21 mouse cellular contexts compared by ENCODE assay signal in genomic region chr10:62127711-62128231, GRCm38 (mm10). TPM values are rescaled to one million over a fixed set of nuclear protein-coding genes. Genes with fewer than 3 reads are reported as not detected.
A peak's percentile ranks its signal among the peaks of the same experiment; 100 is the strongest.
DNase-seq lines count a peak whose midpoint lies in the region; ATAC-seq and TF ChIP-seq lines count a peak whose summit lies in the region.
"Had no signal": no experiment of that assay in that cellular context is flagged by ENCODE, and none has a peak within 500 bp of the region (broad histone marks: within the 10 kb centered on the region; RNA-seq: fewer than 3 reads in every experiment).

No protein-coding gene starts in this region.

- DNase-seq in cerebellum, postnatal 14 days = peak; percentile 63 to 65
- DNase-seq in cerebellum, adult 18-20 months = no peak
- no peak for DNase-seq in hindbrain, embryonic 10.5 days (ENCODE audit: low spot score)
- no peak for DNase-seq in forebrain, postnatal 0 days
- no peak for DNase-seq in thymus, postnatal 25 days
- no peak for DNase-seq in layer of hippocampus, adult 2 months (ENCODE audit: low spot score in 2 of 2)
- DNase-seq: kidney, adult 18-20 months; kidney, postnatal 14 days; lung, postnatal 14 days; thymus, postnatal 14 days had no signal

- H3K27me3 ChIP-seq in hindbrain, embryonic 13.5 days = peaks cover 88% of the 10 kb centered on the region
- peaks cover 72% of the 10 kb centered on the region for H3K27me3 ChIP-seq in hindbrain, embryonic 10.5 days (ENCODE audit: insufficient read depth, poor library complexity, severe bottlenecking)
- H3K27me3 ChIP-seq in forebrain, postnatal 0 days (ENCODE audit: insufficient read depth, low read length) = peaks cover 49% of the 10 kb centered on the region
- H3K27me3 ChIP-seq in neural tube, embryonic 13.5 days = peaks cover 80% of the 10 kb centered on the region

- H3K4me1 ChIP-seq in hindbrain, embryonic 13.5 days (replicated peaks) = peaks cover 18% of the 10 kb centered on the region
- H3K4me1 ChIP-seq in hindbrain, embryonic 10.5 days (replicated peaks) = peaks cover 31% of the 10 kb centered on the region
- no peaks in the 10 kb centered on the region for H3K4me1 ChIP-seq in forebrain, postnatal 0 days (ENCODE audit: insufficient read depth)
- H3K4me1 ChIP-seq in neural tube, embryonic 13.5 days (replicated peaks) = peaks cover 34% of the 10 kb centered on the region

- H3K4me3 ChIP-seq in hindbrain, embryonic 13.5 days = peak overlapping the region; percentile 14; the same call in 1 of the 2 replicates
- H3K4me3 ChIP-seq in hindbrain, embryonic 10.5 days = no peak overlapping the region
- H3K4me3 ChIP-seq in forebrain, postnatal 0 days (ENCODE audit: low read depth, low read length) = peak overlapping the region; percentile 11; the same call in 1 of the 2 replicates
- H3K4me3 ChIP-seq in neural tube, embryonic 13.5 days = 0 out of 2 replicates have a peak overlapping the region, but pooled peaks have one; percentile 2
- no peak overlapping the region for H3K4me3 ChIP-seq in layer of hippocampus, adult 2 months
- H3K4me3 ChIP-seq: limb, embryonic 15.5 days; megakaryocyte, embryonic 14.5 days; myocyte; stomach, embryonic 15.5 days had no signal

- H3K27ac ChIP-seq in hindbrain, embryonic 13.5 days = no peak overlapping the region
- H3K27ac ChIP-seq in hindbrain, embryonic 10.5 days = no peak overlapping the region
- no peak overlapping the region for H3K27ac ChIP-seq in forebrain, postnatal 0 days (ENCODE audit: low read depth, low read length)
- H3K27ac ChIP-seq in neural tube, embryonic 13.5 days (replicated peaks) = no peak overlapping the region
- H3K27ac ChIP-seq in layer of hippocampus, adult 2 months = no peak overlapping the region
- H3K27ac ChIP-seq: limb, embryonic 15.5 days; stomach, embryonic 15.5 days had no signal

- H3K9ac ChIP-seq in hindbrain, embryonic 13.5 days = no peak overlapping the region
- H3K9ac ChIP-seq in forebrain, postnatal 0 days = no peak overlapping the region
- H3K9ac ChIP-seq in neural tube, embryonic 13.5 days = no peak overlapping the region
- H3K9ac ChIP-seq: limb, embryonic 15.5 days; stomach, embryonic 15.5 days had no signal

- H3K4me2 ChIP-seq in hindbrain, embryonic 13.5 days = peak overlapping the region; percentile 40
- peak overlapping the region; percentile 52 for H3K4me2 ChIP-seq in forebrain, postnatal 0 days (ENCODE audit: low read depth)
- peak overlapping the region; percentile 39 for H3K4me2 ChIP-seq in neural tube, embryonic 13.5 days
- H3K4me2 ChIP-seq: stomach, embryonic 15.5 days had no signal

- TF ChIP-seq CTCF in forebrain, postnatal 0 days (IDR thresholded peaks at IDR 0.05; ENCODE audit: low read depth) = no peak
- TF ChIP-seq CTCF in layer of hippocampus, adult 2 months (conservative IDR thresholded peaks at IDR 0.05) = no peak

- ATAC-seq in hindbrain, embryonic 13.5 days (ENCODE audit: low FRiP score) = no peak
- no peak for ATAC-seq in forebrain, postnatal 0 days
- no peak for ATAC-seq in neural tube, embryonic 13.5 days (ENCODE audit: low read depth)

- no peaks in the 10 kb centered on the region for H3K36me3 ChIP-seq in hindbrain, embryonic 13.5 days
- H3K36me3 ChIP-seq in hindbrain, embryonic 10.5 days = no peaks in the 10 kb centered on the region
- no peaks in the 10 kb centered on the region for H3K36me3 ChIP-seq in forebrain, postnatal 0 days (ENCODE audit: insufficient read depth)
- no peaks in the 10 kb centered on the region for H3K36me3 ChIP-seq in neural tube, embryonic 13.5 days
- H3K36me3 ChIP-seq: limb, embryonic 15.5 days; stomach, embryonic 15.5 days had no signal

- WGBS in hindbrain, embryonic 13.5 days = 44% methylated on average over 21 of the region's 21 CpGs
- 40% methylated on average over 21 of the region's 21 CpGs for WGBS in hindbrain, embryonic 10.5 days
- 38% methylated on average over 21 of the region's 21 CpGs for WGBS in forebrain, postnatal 0 days
- WGBS in neural tube, embryonic 13.5 days = 34% methylated on average over 21 of the region's 21 CpGs

- no peaks in the 10 kb centered on the region for H3K9me3 ChIP-seq in hindbrain, embryonic 13.5 days
- H3K9me3 ChIP-seq in hindbrain, embryonic 10.5 days = no peaks in the 10 kb centered on the region
- H3K9me3 ChIP-seq in forebrain, postnatal 0 days (ENCODE audit: low read length) = no peaks in the 10 kb centered on the region
- H3K9me3 ChIP-seq in neural tube, embryonic 13.5 days = no peaks in the 10 kb centered on the region
- H3K9me3 ChIP-seq: limb, embryonic 15.5 days; megakaryocyte, embryonic 14.5 days; stomach, embryonic 15.5 days had no signal

RNA-seq across cellular contexts. Expression of gene Neurog3, which starts 5.1 kb away (rescaled TPM):
- polyA plus RNA-seq in hindbrain, embryonic 13.5 days (2015; fragmentation: Nextera tagmentation; extraction: Ambion mirVana) = 0.30 and 0.65 TPM in 2 replicates
- 2.1 and 3.5 TPM in 2 replicates for polyA plus RNA-seq in hindbrain, embryonic 10.5 days (2016; fragmentation: Nextera tagmentation; extraction: Ambion mirVana)
- not detected in 2 replicates for total RNA-seq in forebrain, postnatal 0 days (2014; rRNA removed)
- polyA plus RNA-seq in forebrain, postnatal 0 days (2015; fragmentation: Nextera tagmentation; extraction: Ambion mirVana) = not detected in 2 replicates
- 2.7 TPM in 2 replicates for polyA plus RNA-seq in neural tube, embryonic 13.5 days (2015; fragmentation: Nextera tagmentation; extraction: Ambion mirVana)
- total RNA-seq in layer of hippocampus, adult 2 months (2021) = not detected
- total RNA-seq: left cerebral cortex, adult 8-10 months; MEL had no signal
- polyA plus RNA-seq: gonadal fat pad, adult 2 months; heart, embryonic 14.5 days; limb, embryonic 15.5 days; myocyte; spleen, adult 2 months had no signal

RNA-seq across cellular contexts. Expression of gene Fam241b, which starts 15.9 kb away (rescaled TPM):
- polyA plus RNA-seq in hindbrain, embryonic 13.5 days (2015; fragmentation: Nextera tagmentation; extraction: Ambion mirVana) = 111 and 113 TPM in 2 replicates
- 22.7 and 23.0 TPM in 2 replicates for polyA plus RNA-seq in hindbrain, embryonic 10.5 days (2016; fragmentation: Nextera tagmentation; extraction: Ambion mirVana)
- 118 and 120 TPM in 2 replicates for total RNA-seq in forebrain, postnatal 0 days (2014; rRNA removed)
- polyA plus RNA-seq in forebrain, postnatal 0 days (2015; fragmentation: Nextera tagmentation; extraction: Ambion mirVana) = 193 and 196 TPM in 2 replicates
- 91.9 and 93.1 TPM in 2 replicates for polyA plus RNA-seq in neural tube, embryonic 13.5 days (2015; fragmentation: Nextera tagmentation; extraction: Ambion mirVana)
- 10 to 100 TPM; 36.2 to 40.6 TPM for total RNA-seq in layer of hippocampus, adult 2 months (2021)

Comparison
In these comparisons a context has a peak if more than half of its experiments do, and no peak if none do; other contexts are left out.
1. DNase-seq: peak in cerebellum, postnatal 14 days (2 of 2); none in cerebellum, adult 18-20 months (0 of 2), hindbrain, embryonic 10.5 days (single experiment), forebrain, postnatal 0 days (single experiment), thymus, postnatal 25 days (single experiment) and layer of hippocampus, adult 2 months (0 of 2).
2. H3K4me3 ChIP-seq: peak in hindbrain, embryonic 13.5 days (single experiment), forebrain, postnatal 0 days (single experiment) and neural tube, embryonic 13.5 days (single experiment); none in hindbrain, embryonic 10.5 days (single experiment) and layer of hippocampus, adult 2 months (single experiment).
3. Peak in every context shown above with its lines, with median percentiles within 50 percentile points of each other: H3K4me2 ChIP-seq.